Mouse (Mus musculus) liver, embryonic 14.5 days (tissue): Measurements from ENCODE around the gene Sdk1. TPM values are rescaled to one million over a fixed set of nuclear protein-coding genes. Genes with fewer than 3 reads are reported as not detected.

Source experiments
- ATAC-seq: fragments of 200-750 bp; cut with Nextera tagmentation; 2 replicates; pipeline ENCODE4 v1.8.0; 2017; ENCODE audit warnings: moderate number of reproducible peaks, mild to moderate bottlenecking, moderate library complexity; ENCODE audit not compliant: insufficient read depth
- DNase-seq, 3 experiments: peaks; one replicate each; pipeline ENCODE4 v3.0.0-alpha.2; 2012 to 2013; ENCODE audit warnings: low read depth in 3 of 3, low spot score in 3 of 3
- H3K27ac ChIP-seq: fragments of 300-500 bp; sonication (generic); 2 replicates; pipeline ENCODE4 v1.5.1; 2014; ENCODE audit warnings: moderate library complexity, mild to moderate bottlenecking, control low read depth, inconsistent platforms
- H3K27me3 ChIP-seq: fragments of 300-500 bp; sonication (generic); 2 replicates; pipeline ENCODE4 v1.6.1; 2014; ENCODE audit warnings: mild to moderate bottlenecking, low read length, moderate library complexity; ENCODE audit not compliant: control insufficient read depth, insufficient read depth
- H3K36me3 ChIP-seq: fragments of 300-500 bp; sonication (generic); replicated peaks from 2 replicates; pipeline ENCODE4 v1.6.1; 2014; ENCODE audit warnings: low read depth; ENCODE audit not compliant: control insufficient read depth, insufficient read depth
- H3K4me1 ChIP-seq, 2 experiments: fragments of 200-500 bp in 1 of 2; fragments of 300-500 bp in 1 of 2; sonication (generic) in 1 of 2; replicated peaks; 2 replicates each; pipeline ENCODE4 v1.6.1; 2012 to 2014; ENCODE audit warnings: antibody characterized with exemption in 1 of 2, inconsistent platforms in 1 of 2, low read length in 1 of 2; ENCODE audit not compliant: control insufficient read depth in 2 of 2, insufficient read depth in 2 of 2
- H3K4me2 ChIP-seq: fragments of 300-500 bp; sonication (generic); 2 replicates; pipeline ENCODE4 v1.6.1; 2014; ENCODE audit warnings: low read depth, mild to moderate bottlenecking, control low read depth, moderate library complexity
- H3K4me3 ChIP-seq, 2 experiments: fragments of 200-500 bp in 1 of 2; fragments of 300-500 bp in 1 of 2; sonication (generic) in 1 of 2; 2 replicates each; pipeline ENCODE4 v1.5.1; 2012 to 2014; ENCODE audit warnings: low read depth in 2 of 2, low read length in 2 of 2, mild to moderate bottlenecking in 2 of 2, control low read depth in 1 of 2, inconsistent platforms in 1 of 2, moderate library complexity in 1 of 2; ENCODE audit not compliant: insufficient read depth in 1 of 2
- H3K9ac ChIP-seq: fragments of 300-500 bp; sonication (generic); replicated peaks from 2 replicates; pipeline ENCODE4 v1.6.1; 2014; ENCODE audit warnings: mild to moderate bottlenecking, control low read depth, moderate library complexity
- H3K9me3 ChIP-seq: fragments of 300-500 bp; sonication (generic); 2 replicates; pipeline ENCODE4 v1.6.1; 2016; ENCODE audit warnings: low read length, mixed read lengths; ENCODE audit not compliant: control insufficient read depth
- CTCF ChIP-seq: IDR thresholded peaks from 2 replicates; pipeline ENCODE4 v1.5.1; 2016; ENCODE audit warnings: antibody characterized with exemption, low read depth, control low read depth
- EP300 ChIP-seq: IDR thresholded peaks from 2 replicates; pipeline ENCODE4 v1.6.1; 2016; ENCODE audit warnings: antibody characterized with exemption, low read depth
- WGBS: fragments of 180-500 bp; shearing (Covaris S2); extraction: QIAGEN DNeasy Blood & Tissue Kit; methylation state at CpG from one replicate; pipeline ENCODE4 v1.1.7; 2014; ENCODE audit not compliant: insufficient replicate concordance; 5-methylcytosine and 5-hydroxymethylcytosine counted together
- polyA plus RNA-seq, 2 experiments: library from polyadenylated mRNA; depleted of rRNA in 1 of 2; stranded (reverse) in 1 of 2; unstranded in 1 of 2; fragments of >200 nt; fragmentation: Nextera tagmentation in 1 of 2; extraction: Ambion mirVana in 1 of 2; gene quantifications; 2 replicates each; pipeline versions ENCODE4 v1.2.1 to v1.2.3; 2012 to 2014

Gene Sdk1
- polyA plus RNA-seq, 2 experiments, result 0.01 to 0.25 TPM

DNA sequence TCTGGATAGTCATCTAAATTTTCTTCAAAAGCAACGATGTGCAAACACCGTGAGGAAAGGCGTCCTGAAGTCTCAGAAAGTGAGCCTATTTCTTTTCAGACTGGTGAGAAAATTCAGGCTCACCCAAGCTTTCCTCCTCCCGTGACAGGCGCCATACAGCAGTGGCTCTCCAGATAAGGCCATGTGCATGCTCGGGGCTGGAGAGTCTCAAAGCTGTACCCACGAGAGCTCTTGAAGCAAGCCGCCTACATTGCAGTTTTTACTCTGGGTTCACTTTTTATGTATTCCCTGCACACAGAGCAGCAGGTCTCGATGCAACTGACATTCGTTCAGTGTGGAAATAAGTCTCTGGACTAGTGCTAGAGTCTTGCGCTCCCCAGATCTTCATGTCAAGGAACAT lies 171.7 kb downstream of the Sdk1 start:
- Histone ChIP-seq H3K9ac (no peak overlapping the region), H3K4me2 (no peak overlapping the region), H3K27ac (no peak overlapping the region), H3K9me3 (no peaks in the 10 kb centered on the region), H3K4me1 (no peaks in the 10 kb centered on the region; a peak in 1 of 4 replicates), H3K27me3 (no peaks in the 10 kb centered on the region), H3K36me3 (no peaks in the 10 kb centered on the region), H3K4me3 (no peak overlapping the region)
- no peak for DNase-seq
- TF ChIP-seq EP300, result no peak
- no peak for TF ChIP-seq CTCF
- 59% methylated on average over 11 of the region's 11 CpGs for WGBS
- no peak for ATAC-seq

DNA sequence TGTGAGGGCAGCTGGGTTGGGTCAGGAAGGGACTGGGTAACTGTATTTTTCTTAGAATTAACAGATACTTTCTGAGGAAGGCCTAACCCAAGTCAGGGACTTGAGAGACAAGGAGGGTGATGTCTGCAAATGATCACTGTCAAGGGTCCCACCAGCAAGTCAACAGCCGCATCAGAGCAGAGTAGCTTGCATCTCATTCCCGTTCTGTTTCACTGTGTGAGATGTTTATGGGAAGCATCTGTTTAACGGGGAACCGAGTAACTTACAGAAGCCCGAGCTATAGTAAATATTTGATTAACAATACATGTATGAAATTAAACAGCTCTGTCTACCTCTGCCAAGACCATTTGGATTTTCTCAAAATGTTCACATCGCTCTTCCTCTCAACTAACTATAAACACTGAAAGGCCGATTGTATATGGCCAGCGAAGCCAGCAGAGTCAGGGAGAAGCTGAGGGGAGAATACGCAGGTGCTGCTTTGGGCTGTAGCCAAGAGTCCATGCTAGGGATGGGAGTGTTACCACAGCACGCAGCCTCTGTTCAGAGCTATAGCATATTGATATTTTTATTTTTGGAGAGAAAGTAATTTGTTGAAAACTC lies 174.5 kb downstream of the Sdk1 start:
- Histone ChIP-seq H3K4me3 (no peak overlapping the region), H3K9ac (no peak overlapping the region), H3K27ac (no peak overlapping the region), H3K27me3 (no peaks in the 10 kb centered on the region), H3K36me3 (no peaks in the 10 kb centered on the region), H3K4me1 (no peaks in the 10 kb centered on the region; a peak in 1 of 4 replicates), H3K9me3 (no peaks in the 10 kb centered on the region), H3K4me2 (no peak overlapping the region)
- TF ChIP-seq EP300 (no peak), CTCF (no peak)
- DNase-seq (no peak), ATAC-seq (no peak)
- 59% methylated on average over 10 of the region's 10 CpGs for WGBS

DNA sequence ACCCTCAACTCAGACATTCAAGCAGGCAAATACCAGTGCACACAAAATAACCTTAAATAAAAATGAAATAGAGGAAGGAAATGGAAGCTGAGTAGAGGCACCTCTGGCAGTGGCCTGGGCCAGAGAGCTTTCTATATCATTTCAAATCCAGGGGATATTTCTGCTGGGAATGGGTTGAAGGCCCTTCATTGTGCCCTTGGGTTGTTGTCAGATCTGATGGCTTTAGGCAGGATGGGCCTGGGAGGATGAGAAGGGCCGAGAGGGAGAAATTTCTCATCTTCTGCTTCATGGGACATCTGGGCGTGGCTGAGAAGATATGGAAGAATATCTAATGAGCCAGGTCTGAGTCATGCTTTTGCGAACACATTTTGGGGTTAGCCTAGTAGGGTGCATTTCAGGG lies 186.8 kb downstream of the Sdk1 start:
- Histone ChIP-seq H3K9ac (no peak overlapping the region), H3K36me3 (no peaks in the 10 kb centered on the region), H3K4me3 (no peak overlapping the region), H3K4me2 (no peak overlapping the region), H3K27ac (no peak overlapping the region), H3K27me3 (no peaks in the 10 kb centered on the region), H3K9me3 (no peaks in the 10 kb centered on the region), H3K4me1 (no peaks in the 10 kb centered on the region)
- TF ChIP-seq CTCF (no peak), EP300 (no peak)
- 46% methylated on average over 3 of the region's 3 CpGs for WGBS
- DNase-seq (no peak), ATAC-seq (no peak)

DNA sequence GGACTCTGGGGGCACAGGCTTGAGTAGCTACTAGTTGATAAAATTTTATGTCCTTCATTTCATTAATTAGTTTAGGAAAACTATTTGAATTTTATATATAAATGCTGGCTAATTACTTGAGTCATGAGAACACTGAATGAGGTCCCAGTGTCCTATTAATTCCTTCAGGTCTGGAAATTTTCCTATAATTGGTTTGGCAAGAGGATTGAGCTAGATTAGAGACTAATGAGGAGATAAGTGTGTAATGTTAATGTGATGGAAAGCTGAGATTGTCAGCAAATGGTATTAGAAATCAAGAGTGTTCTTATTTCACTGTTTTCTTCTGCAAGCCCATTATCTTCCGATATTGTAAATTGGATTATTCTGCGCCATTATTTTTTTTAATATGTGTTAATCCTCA lies 192.0 kb downstream of the Sdk1 start:
- H3K4me1 ChIP-seq, result no peaks in the 10 kb centered on the region
- H3K9ac ChIP-seq, result no peak overlapping the region
- 73% methylated on average over 2 of the region's 2 CpGs for WGBS
- DNase-seq (no peak), ATAC-seq (no peak)
- no peaks in the 10 kb centered on the region for H3K9me3 ChIP-seq
- TF ChIP-seq EP300 (no peak), CTCF (no peak)
- H3K27me3 ChIP-seq, result no peaks in the 10 kb centered on the region
- H3K4me3 ChIP-seq, result no peak overlapping the region
- no peak overlapping the region for H3K27ac ChIP-seq
- H3K36me3 ChIP-seq, result no peaks in the 10 kb centered on the region
- H3K4me2 ChIP-seq, result no peak overlapping the region

DNA sequence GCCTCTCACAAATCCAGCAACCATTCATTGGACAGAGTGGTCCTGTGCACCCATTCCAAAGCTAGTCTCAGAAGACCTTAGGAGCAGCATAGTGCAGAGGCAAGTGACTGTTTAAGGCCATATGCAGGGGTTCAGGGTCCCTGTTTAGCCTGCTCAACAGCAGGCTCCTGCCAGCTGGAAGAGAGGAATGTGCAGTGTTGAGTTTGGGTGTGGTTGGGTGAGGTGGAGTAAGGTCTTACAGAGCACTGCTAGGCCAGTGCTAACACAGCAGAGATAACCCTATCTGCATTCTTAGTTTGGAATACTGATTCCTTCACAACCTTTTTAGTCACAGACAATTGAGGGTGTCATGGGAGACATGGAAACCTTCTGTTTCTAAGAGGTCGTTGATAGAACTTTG lies 206.0 kb downstream of the Sdk1 start:
- Histone ChIP-seq H3K9ac (no peak overlapping the region), H3K27ac (no peak overlapping the region), H3K4me3 (no peak overlapping the region), H3K36me3 (no peaks in the 10 kb centered on the region), H3K27me3 (no peaks in the 10 kb centered on the region), H3K4me1 (no peaks in the 10 kb centered on the region), H3K9me3 (no peaks in the 10 kb centered on the region), H3K4me2 (no peak overlapping the region)
- ATAC-seq (no peak), DNase-seq (no peak)
- TF ChIP-seq CTCF (no peak), EP300 (no peak)
- 24% methylated on average over 1 of the region's 1 CpGs for WGBS
